In genomic region chr14:84443761-84444160, GRCm38 (mm10) we compare ENCODE assay signal across 8 mouse cellular contexts. TPM values are rescaled to one million over a fixed set of nuclear protein-coding genes. Genes with fewer than 3 reads are reported as not detected.
A peak's percentile ranks its signal among the peaks of the same experiment; 100 is the strongest.
DNase-seq lines count a peak whose midpoint lies in the region; ATAC-seq lines count a peak whose summit lies in the region.

No protein-coding gene starts in this region.

- no peak for ATAC-seq in heart, embryonic 14.5 days (ENCODE audit: insufficient number of reproducible peaks, insufficient read depth, low FRiP score, low read depth)
- no peak for ATAC-seq in hindbrain, embryonic 11.5 days (ENCODE audit: low FRiP score)
- no peak for ATAC-seq in liver, embryonic 16.5 days (ENCODE audit: low read depth)
- no peak for ATAC-seq in erythroblast, adult 5-6 weeks (replicated peaks; ENCODE audit: low FRiP score, poor library complexity, severe bottlenecking)

- under 1% methylated on average over 13 of the region's 13 CpGs for WGBS in heart, embryonic 14.5 days
- WGBS in hindbrain, embryonic 11.5 days = 2% methylated on average over 13 of the region's 13 CpGs
- 1% methylated on average over 13 of the region's 13 CpGs for WGBS in liver, embryonic 16.5 days (ENCODE audit: insufficient replicate concordance)

- DNase-seq in heart, adult 8-10 months (ENCODE audit: low spot score) = no peak
- peak; percentile 4 for DNase-seq in ES-CJ7 (ENCODE audit: low read depth, low spot score)
- DNase-seq in hindbrain, embryonic 11.5 days (ENCODE audit: low spot score) = peak; percentile 39
- DNase-seq in ovary, postnatal 36 days (ENCODE audit: low spot score) = no peak
- DNase-seq in ovary, adult 18-20 months (ENCODE audit: low spot score) = no peak

- H3K4me1 ChIP-seq in heart, embryonic 14.5 days (ENCODE audit: control insufficient read depth in 2 of 2, insufficient read depth in 2 of 2, low read length in 2 of 2) = peaks cover 13 to 34% of the 10 kb centered on the region in 2 experiments; a peak in 3 of 4 replicates
- peaks cover 3% of the 10 kb centered on the region; the same call in 1 of the 2 replicates for H3K4me1 ChIP-seq in hindbrain, embryonic 11.5 days (replicated peaks; ENCODE audit: control insufficient read depth, insufficient read depth, low read length)
- peaks cover 2% of the 10 kb centered on the region; the same call in 1 of the 2 replicates for H3K4me1 ChIP-seq in liver, embryonic 16.5 days (ENCODE audit: control insufficient read depth, low read depth, low read length)

- H3K36me3 ChIP-seq in heart, embryonic 14.5 days (ENCODE audit: control insufficient read depth, insufficient read depth, low read length) = no peaks in the 10 kb centered on the region
- no peaks in the 10 kb centered on the region for H3K36me3 ChIP-seq in hindbrain, embryonic 11.5 days (ENCODE audit: control insufficient read depth, insufficient read depth, low read length)
- H3K36me3 ChIP-seq in liver, embryonic 16.5 days (ENCODE audit: control insufficient read depth, insufficient read depth) = no peaks in the 10 kb centered on the region

- no peak overlapping the region; a peak in 1 of 4 replicates for H3K27ac ChIP-seq in heart, embryonic 14.5 days (replicated peaks in 1 of 2; ENCODE audit: control insufficient read depth in 1 of 2, insufficient read depth in 1 of 2, low read depth in 2 of 2, low read length in 2 of 2)
- no peak overlapping the region for H3K27ac ChIP-seq in hindbrain, embryonic 11.5 days (ENCODE audit: low read depth, low read length)
- no peak overlapping the region for H3K27ac ChIP-seq in liver, embryonic 16.5 days (ENCODE audit: low read length)

- H3K4me2 ChIP-seq in heart, embryonic 14.5 days (ENCODE audit: low read length) = peak overlapping the region; percentile 99
- H3K4me2 ChIP-seq in hindbrain, embryonic 11.5 days (replicated peaks; ENCODE audit: low read depth, low read length) = peak overlapping the region; percentile 86
- H3K4me2 ChIP-seq in liver, embryonic 16.5 days (ENCODE audit: low read depth, low read length) = peak overlapping the region; percentile 64

- no peaks in the 10 kb centered on the region for H3K9me3 ChIP-seq in heart, embryonic 14.5 days (ENCODE audit: control insufficient read depth, low read length)
- no peaks in the 10 kb centered on the region for H3K9me3 ChIP-seq in hindbrain, embryonic 11.5 days (ENCODE audit: control insufficient read depth, low read length)
- no peaks in the 10 kb centered on the region for H3K9me3 ChIP-seq in liver, embryonic 16.5 days (replicated peaks; ENCODE audit: control insufficient read depth, low read length)

- H3K27me3 ChIP-seq in heart, embryonic 14.5 days (ENCODE audit: control insufficient read depth, insufficient read depth, low read length) = peaks cover 35% of the 10 kb centered on the region
- peaks cover 21% of the 10 kb centered on the region for H3K27me3 ChIP-seq in hindbrain, embryonic 11.5 days (ENCODE audit: control insufficient read depth, insufficient read depth, low read length)
- H3K27me3 ChIP-seq in liver, embryonic 16.5 days (ENCODE audit: control insufficient read depth, insufficient read depth, low read depth, low read length) = peaks cover 50% of the 10 kb centered on the region

- peak overlapping the region; percentile 63 to 76 for H3K4me3 ChIP-seq in heart, embryonic 14.5 days (ENCODE audit: control insufficient read depth in 1 of 2, insufficient read depth in 1 of 2, low read depth in 1 of 2, low read length in 2 of 2)
- H3K4me3 ChIP-seq in hindbrain, embryonic 11.5 days (ENCODE audit: low read depth, low read length) = peak overlapping the region; percentile 58
- peak overlapping the region; percentile 50 for H3K4me3 ChIP-seq in liver, embryonic 16.5 days (ENCODE audit: low read depth, low read length)

- peak overlapping the region; percentile 62 for H3K9ac ChIP-seq in heart, embryonic 14.5 days (ENCODE audit: low read length)
- H3K9ac ChIP-seq in hindbrain, embryonic 11.5 days (ENCODE audit: low read depth, low read length) = peak overlapping the region; percentile 36; the same call in 1 of the 2 replicates
- H3K9ac ChIP-seq in liver, embryonic 16.5 days (ENCODE audit: low read depth, low read length) = no peak overlapping the region

RNA-seq across cellular contexts. Expression of gene Pcdh17, which starts 0.4 kb away (rescaled TPM):
- 3.5 TPM in 2 replicates for polyA plus RNA-seq in heart, embryonic 14.5 days (2014; fragmentation: Nextera tagmentation; extraction: Ambion mirVana)
- 1 to 10 TPM; 1.6 to 2.7 (median 1.9) TPM for total RNA-seq in heart, adult 8-10 months (2022)
- polyA plus RNA-seq in hindbrain, embryonic 11.5 days (2014; fragmentation: Nextera tagmentation; extraction: Ambion mirVana) = 6.1 and 9.2 TPM in 2 replicates
- 0.68 and 0.72 TPM in 2 replicates for polyA plus RNA-seq in liver, embryonic 16.5 days (2015; fragmentation: Nextera tagmentation; extraction: Ambion mirVana)
- not detected in 2 replicates for total RNA-seq in erythroblast, adult 5-6 weeks (2015; ENCODE audit: low replicate concordance)
- not detected in 2 replicates for total RNA-seq in erythroblast, adult 5-6 weeks (2017; ENCODE audit: low replicate concordance)

Comparison
In these comparisons a context has a peak if more than half of its experiments do, and no peak if none do; other contexts are left out.
1. DNase-seq: peak in ES-CJ7 (single experiment) and hindbrain, embryonic 11.5 days (single experiment); none in heart, adult 8-10 months (single experiment), ovary, postnatal 36 days (single experiment) and ovary, adult 18-20 months (single experiment).
2. Peak in every context shown above with its lines, with median percentiles within 50 percentile points of each other: H3K4me2 ChIP-seq and H3K4me3 ChIP-seq.